Mouse (Mus musculus) ES-E14 (cell line): Measurements from ENCODE around the gene Adgrf3.

Experiments
- CHD2 ChIP-seq: IDR thresholded peaks from 2 replicates; pipeline ENCODE4 v1.6.1; 2014; ENCODE audit warnings: mild to moderate bottlenecking, low read depth, low read length, inconsistent platforms
- HCFC1 ChIP-seq: IDR thresholded peaks from 2 replicates; pipeline ENCODE4 v1.6.1; 2012; ENCODE audit warnings: low read length, inconsistent platforms, borderline replicate concordance; ENCODE audit not compliant: insufficient read depth
- MAFK ChIP-seq: IDR thresholded peaks from 2 replicates; pipeline ENCODE4 v1.6.1; 2014; ENCODE audit warnings: mild to moderate bottlenecking, low read depth, low read length, inconsistent platforms; ENCODE audit not compliant: insufficient read depth
- ZC3H11A ChIP-seq: IDR thresholded peaks from 2 replicates; pipeline ENCODE4 v1.6.1; 2012; ENCODE audit warnings: low read depth, mild to moderate bottlenecking, inconsistent platforms, low read length, borderline replicate concordance
- ZNF384 ChIP-seq: IDR thresholded peaks from 2 replicates; pipeline ENCODE4 v1.6.1; 2012; ENCODE audit warnings: low read depth, low read length, inconsistent platforms

DNA sequence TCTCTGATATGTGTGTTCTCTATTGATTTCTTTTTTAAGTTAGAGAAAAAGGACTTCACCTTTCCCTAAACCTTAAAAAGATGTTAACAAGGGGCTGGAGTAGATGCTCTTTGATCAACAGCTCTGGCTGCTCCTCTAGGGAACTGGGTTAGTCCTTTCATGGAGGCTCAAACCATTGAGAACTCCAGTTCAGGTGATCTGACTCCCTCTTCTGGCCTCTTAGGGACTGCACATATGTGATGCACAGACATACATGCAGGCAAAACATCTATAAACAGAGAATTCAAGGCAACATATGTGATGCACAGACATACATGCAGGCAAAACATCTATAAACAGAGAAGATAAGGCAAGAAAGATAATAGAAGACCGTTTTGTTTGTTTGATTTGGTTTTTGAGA is 13.1 kb downstream of the Adgrf3 start:
- TF ChIP-seq ZC3H11A (no peak), CHD2 (no peak), ZNF384 (no peak), MAFK (no peak), HCFC1 (no peak)
